Mouse (Mus musculus) thymus, adult 2 months (tissue): ENCODE data around the gene Zfp64.

Experiments
- CTCF ChIP-seq: fragments of 200-500 bp; IDR thresholded peaks from 2 replicates; pipeline ENCODE4 v1.5.1; 2012; ENCODE audit warnings: mild to moderate bottlenecking, control low read depth, low read length, moderate library complexity, borderline replicate concordance; ENCODE audit not compliant: control insufficient read depth, poor library complexity, insufficient read depth; ENCODE audit errors: extremely low read depth
- POLR2A ChIP-seq: fragments of 200-500 bp; IDR thresholded peaks from 2 replicates; pipeline ENCODE4 v1.6.1; 2012; ENCODE audit warnings: mild to moderate bottlenecking, low read length, control low read depth, moderate library complexity; ENCODE audit not compliant: control insufficient read depth, poor library complexity, insufficient read depth; ENCODE audit errors: extremely low read depth

DNA sequence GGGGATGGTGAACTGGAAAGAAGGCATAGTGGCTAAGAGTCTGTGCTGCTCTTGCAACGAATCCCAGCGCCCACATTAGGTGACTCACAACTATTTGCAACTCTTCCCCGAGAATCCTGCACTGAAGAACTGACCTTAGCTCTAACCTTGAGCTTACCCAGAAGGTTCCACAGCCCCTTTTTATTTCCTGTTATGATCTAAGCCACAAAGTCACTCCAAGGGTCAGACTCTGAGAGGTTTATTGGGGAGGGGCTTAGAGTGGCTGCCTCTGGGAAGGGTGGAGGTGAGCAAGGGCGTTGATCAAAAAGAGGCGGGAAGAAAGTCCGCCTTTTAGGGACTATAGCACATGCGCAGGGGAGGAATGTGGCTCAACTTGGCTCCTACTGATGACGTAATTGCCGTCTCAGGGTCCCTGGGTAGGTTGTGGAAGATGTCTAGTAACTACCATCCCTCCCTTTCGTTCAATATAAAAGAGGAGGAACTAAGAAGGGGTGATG lies 511 bp upstream of the Zfp64 start:
- TF ChIP-seq POLR2A, result no peak
- TF ChIP-seq CTCF, result no peak
